ENCODE assay signal across 8 mouse cellular contexts in genomic region chr5:147418394-147419121, GRCm38 (mm10). TPM values are rescaled to one million over a fixed set of nuclear protein-coding genes. Genes with fewer than 3 reads are reported as not detected.
DNase-seq lines count a peak whose midpoint lies in the region; ATAC-seq and TF ChIP-seq lines count a peak whose summit lies in the region.

No protein-coding gene starts in this region.

- H3K9me3 ChIP-seq in lung, embryonic 16.5 days (ENCODE audit: control insufficient read depth, low read length): no peaks in the 10 kb centered on the region
- no peaks in the 10 kb centered on the region for H3K9me3 ChIP-seq in stomach, postnatal 0 days (ENCODE audit: control insufficient read depth, low read length)

- H3K36me3 ChIP-seq in lung, embryonic 16.5 days (ENCODE audit: control insufficient read depth, insufficient read depth, low read length): no peaks in the 10 kb centered on the region
- H3K36me3 ChIP-seq in stomach, postnatal 0 days (ENCODE audit: control insufficient read depth, insufficient read depth, low read length): no peaks in the 10 kb centered on the region

- H3K4me2 ChIP-seq in lung, embryonic 16.5 days (ENCODE audit: low read depth, low read length): peak overlapping the region; percentile 31
- H3K4me2 ChIP-seq in stomach, postnatal 0 days (replicated peaks; ENCODE audit: low read depth): no peak overlapping the region

- no peak for TF ChIP-seq EP300 in stomach, postnatal 0 days (optimal IDR thresholded peaks at IDR 0.05)

- H3K9ac ChIP-seq in lung, embryonic 16.5 days (ENCODE audit: low read length): no peak overlapping the region
- H3K9ac ChIP-seq in stomach, postnatal 0 days (ENCODE audit: low read length): no peak overlapping the region

- TF ChIP-seq CTCF in cerebellum, adult 2 months (IDR thresholded peaks at IDR 0.05; ENCODE audit: borderline replicate concordance, insufficient read depth, low read depth, low read length): peak; percentile 52; the same call in 1 of the 2 replicates
- peak; percentile 61; the same call in 1 of the 2 replicates for TF ChIP-seq CTCF in embryonic fibroblast, embryonic 13.5 days (IDR thresholded peaks at IDR 0.05; ENCODE audit: borderline replicate concordance, insufficient read depth, low read length)
- TF ChIP-seq CTCF in stomach, postnatal 0 days (IDR thresholded peaks at IDR 0.05; ENCODE audit: low read depth): peak; percentile 69

- no peaks in the 10 kb centered on the region for H3K27me3 ChIP-seq in cerebellum, adult 2 months (ENCODE audit: control insufficient read depth, insufficient read depth, low read length)
- H3K27me3 ChIP-seq in lung, embryonic 16.5 days (ENCODE audit: control insufficient read depth, insufficient read depth, low read depth, low read length): no peaks in the 10 kb centered on the region
- H3K27me3 ChIP-seq in stomach, postnatal 0 days (ENCODE audit: control insufficient read depth, insufficient read depth, low read length): no peaks in the 10 kb centered on the region

- no peak for DNase-seq in cerebellum, adult 2 months
- DNase-seq in cerebellum, postnatal 4 days (ENCODE audit: low spot score in 2 of 2): no peak
- DNase-seq in ES-CJ7 (ENCODE audit: low read depth, low spot score): peak; percentile 86
- peak; percentile 30 for DNase-seq in stomach, postnatal 0 days (ENCODE audit: low spot score)
- DNase-seq in cerebellum, adult 9-10 months: no peak

- no peak overlapping the region for H3K4me3 ChIP-seq in cerebellum, adult 2 months (replicated peaks; ENCODE audit: insufficient read depth, low read depth, low read length)
- H3K4me3 ChIP-seq in embryonic fibroblast, embryonic 13.5 days (ENCODE audit: insufficient read depth, low read length): no peak overlapping the region
- H3K4me3 ChIP-seq in lung, embryonic 16.5 days (ENCODE audit: low read length): no peak overlapping the region
- H3K4me3 ChIP-seq in stomach, postnatal 0 days (ENCODE audit: low read depth, low read length): no peak overlapping the region

- H3K27ac ChIP-seq in cerebellum, adult 2 months (ENCODE audit: insufficient read depth, low read length): no peak overlapping the region
- no peak overlapping the region for H3K27ac ChIP-seq in embryonic fibroblast, embryonic 13.5 days (ENCODE audit: insufficient read depth, low read length)
- H3K27ac ChIP-seq in lung, embryonic 16.5 days (ENCODE audit: low read length): no peak overlapping the region
- no peak overlapping the region for H3K27ac ChIP-seq in stomach, postnatal 0 days (replicated peaks)

- ATAC-seq in hematopoietic stem cell, adult 5-6 weeks (replicated peaks in 1 of 2; ENCODE audit: insufficient read depth in 1 of 2, low FRiP score in 2 of 2, low TSS enrichment in 1 of 2, low read depth in 1 of 2, poor library complexity in 2 of 2, severe bottlenecking in 2 of 2): peak; percentile 91 to 94
- ATAC-seq in lung, embryonic 16.5 days (ENCODE audit: low read depth): no peak
- ATAC-seq in stomach, postnatal 0 days (ENCODE audit: low FRiP score, low TSS enrichment): no peak

- no peak for TF ChIP-seq POLR2A in cerebellum, adult 2 months (IDR thresholded peaks at IDR 0.05; ENCODE audit: borderline replicate concordance, insufficient read depth, low read length)
- no peak for TF ChIP-seq POLR2A in embryonic fibroblast, embryonic 13.5 days (IDR thresholded peaks at IDR 0.05; ENCODE audit: low read depth, low read length)

- H3K4me1 ChIP-seq in cerebellum, adult 2 months (ENCODE audit: control insufficient read depth, insufficient read depth, low read length): no peaks in the 10 kb centered on the region
- H3K4me1 ChIP-seq in embryonic fibroblast, embryonic 13.5 days (ENCODE audit: control insufficient read depth, insufficient read depth, low read length): no peaks in the 10 kb centered on the region
- no peaks in the 10 kb centered on the region for H3K4me1 ChIP-seq in lung, embryonic 16.5 days (replicated peaks; ENCODE audit: control insufficient read depth, insufficient read depth, low read length)
- no peaks in the 10 kb centered on the region for H3K4me1 ChIP-seq in stomach, postnatal 0 days (replicated peaks; ENCODE audit: control insufficient read depth, insufficient read depth)

- 55% methylated on average over 10 of the region's 10 CpGs for WGBS in cerebellum, adult 2 months
- WGBS in lung, embryonic 16.5 days: 31% methylated on average over 10 of the region's 10 CpGs
- 27% methylated on average over 10 of the region's 10 CpGs for WGBS in stomach, postnatal 0 days

RNA-seq across cellular contexts. Expression of gene Pan3, which starts 11.4 kb away (rescaled TPM):
- 97.4 and 105 TPM in 2 replicates for polyA plus RNA-seq in cerebellum, adult 2 months (2012; rRNA removed)
- polyA plus RNA-seq in embryonic fibroblast, embryonic 13.5 days (2011; ENCODE audit: insufficient read length, low read depth, missing spikeins): 70.4 and 105 TPM in 2 replicates
- 364 and 387 TPM in 2 replicates for total RNA-seq in hematopoietic stem cell, adult 5-6 weeks (2017)
- 71.6 and 75.6 TPM in 2 replicates for polyA plus RNA-seq in lung, embryonic 16.5 days (2015; fragmentation: Nextera tagmentation; extraction: Ambion mirVana)
- polyA plus RNA-seq in stomach, postnatal 0 days (2015; fragmentation: Nextera tagmentation; extraction: Ambion mirVana): 38.4 and 44.4 TPM in 2 replicates

RNA-seq across cellular contexts. Expression of gene Flt3, which starts 18.3 kb away (rescaled TPM):
- polyA plus RNA-seq in cerebellum, adult 2 months (2012; rRNA removed): 24.8 and 25.3 TPM in 2 replicates
- not detected in 2 replicates for polyA plus RNA-seq in embryonic fibroblast, embryonic 13.5 days (2011; ENCODE audit: insufficient read length, low read depth, missing spikeins)
- total RNA-seq in hematopoietic stem cell, adult 5-6 weeks (2017): 260 and 358 TPM in 2 replicates
- polyA plus RNA-seq in lung, embryonic 16.5 days (2015; fragmentation: Nextera tagmentation; extraction: Ambion mirVana): 0.18 and 0.20 TPM in 2 replicates
- 0.10 and 0.15 TPM in 2 replicates for polyA plus RNA-seq in stomach, postnatal 0 days (2015; fragmentation: Nextera tagmentation; extraction: Ambion mirVana)

Comparison
In these comparisons a context has a peak if more than half of its experiments do, and no peak if none do; other contexts are left out.
1. DNase-seq: peak in ES-CJ7 (single experiment) and stomach, postnatal 0 days (single experiment); none in cerebellum, adult 2 months (0 of 2), cerebellum, postnatal 4 days (0 of 2) and cerebellum, adult 9-10 months (single experiment).
2. ATAC-seq: peak in hematopoietic stem cell, adult 5-6 weeks (2 of 2); none in lung, embryonic 16.5 days (single experiment) and stomach, postnatal 0 days (single experiment).
3. RNA of gene Flt3, which starts 18.3 kb away (polyA plus RNA-seq): 24.8 to 25.3 TPM in cerebellum, adult 2 months; 0.18 to 0.20 TPM in lung, embryonic 16.5 days, 0.10 to 0.15 TPM in stomach, postnatal 0 days and not detected in embryonic fibroblast, embryonic 13.5 days; every median in the first group is over 10 times any median in the second.
4. Peak in every context shown above with its lines, with median percentiles within 50 percentile points of each other: CTCF ChIP-seq.